Mouse (Mus musculus): Measurements from ENCODE around the gene Krtap5-4.
"Not testable (repeated sequence)": the region's sequence is repeated elsewhere in the genome, so short reads cannot be mapped to it uniquely, and the experiment has no call there.

Gene Krtap5-4

DNA sequence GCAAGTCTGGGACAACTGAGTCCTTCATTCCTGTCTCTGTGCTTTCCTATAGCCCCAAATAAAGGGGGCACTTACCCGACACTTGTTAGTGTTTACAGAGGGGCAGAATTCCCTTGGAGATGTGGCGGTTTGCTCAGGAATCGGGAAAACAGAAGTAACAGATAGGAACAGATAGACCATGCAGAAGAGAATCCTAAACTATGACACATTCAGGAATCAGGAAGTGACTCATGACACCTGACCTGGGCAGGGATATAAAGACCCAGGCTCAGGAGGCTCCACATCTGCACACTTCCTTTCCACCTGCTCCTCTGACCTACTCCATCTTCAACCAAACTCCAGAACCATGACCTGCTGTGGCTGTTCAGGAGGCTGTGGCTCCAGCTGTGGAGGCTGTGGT is at the start of gene Krtap5-4:
Krtap5-4 (plus strand) TSS at position 301 of the 400 bp plus-strand sequence.
- no peak for DNase-seq (ENCODE audit: low read depth, low spot score)

DNA sequence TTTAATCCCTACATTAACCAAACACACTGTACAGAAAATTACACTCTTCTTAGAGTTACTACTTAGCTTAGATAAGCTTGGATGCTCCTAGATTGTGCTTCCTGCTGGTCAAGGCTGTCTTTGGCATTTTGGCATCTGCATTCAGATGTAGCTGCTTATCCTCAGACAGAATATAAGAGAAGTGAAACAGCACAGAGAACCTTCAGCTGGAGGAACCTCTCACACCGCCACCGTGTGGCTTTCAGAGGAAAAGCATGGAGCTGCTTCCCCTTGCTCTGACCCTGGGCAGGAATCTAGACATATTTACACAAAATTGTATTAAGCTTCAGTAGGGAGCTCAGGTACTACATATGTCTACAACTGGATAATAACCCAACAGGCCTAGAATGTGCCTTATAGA is 47.8 kb upstream of the Krtap5-4 start:
- peak; percentile 23 for DNase-seq (ENCODE audit: low read depth, low spot score)

DNA sequence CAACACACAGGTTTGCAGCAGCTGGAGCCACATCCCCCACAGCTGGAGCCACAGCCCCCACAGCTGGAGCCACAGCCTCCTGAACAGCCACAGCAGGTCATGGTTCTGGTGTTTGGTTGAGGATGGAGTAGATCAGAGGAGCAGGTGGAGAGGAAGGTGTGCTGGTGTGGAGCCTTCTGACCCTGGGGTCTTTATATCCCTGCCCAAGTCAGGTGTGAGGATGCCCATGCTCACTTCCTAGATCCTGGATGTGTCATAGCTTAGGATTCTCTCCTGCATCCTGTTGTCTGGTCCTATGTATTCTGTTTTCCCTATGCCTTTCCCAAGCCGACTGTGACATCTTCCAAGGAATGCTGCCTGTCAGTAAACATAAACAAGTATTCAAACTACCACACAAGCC is 45.1 kb upstream of the Krtap5-4 start, which contains the start of gene Gm2431:
Gm2431 (minus strand) TSS at position 101 of the 400 bp plus-strand sequence.
- DNase-seq (ENCODE audit: low read depth, low spot score), result not testable (repeated sequence)

DNA sequence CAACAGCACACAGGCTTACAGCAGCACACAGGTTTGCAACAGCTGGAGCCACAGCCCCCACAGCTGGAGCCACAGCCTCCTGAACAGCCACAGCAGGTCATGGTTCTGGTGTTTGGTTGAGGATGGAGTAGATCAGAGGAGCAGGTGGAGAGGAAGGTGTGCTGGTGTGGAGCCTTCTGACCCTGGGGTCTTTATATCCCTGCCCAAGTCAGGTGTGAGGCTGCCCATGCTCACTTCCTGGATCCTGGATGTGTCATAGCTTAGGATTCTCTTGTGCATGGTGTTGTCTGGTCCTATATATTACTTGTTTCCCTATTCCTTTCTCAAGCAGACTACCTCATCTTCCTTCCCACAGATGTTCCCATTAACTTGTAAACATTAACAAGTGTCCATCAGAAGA is 29.1 kb upstream of the Krtap5-4 start, which contains the start of gene Gm4559:
Gm4559 (minus strand) TSS at position 101 of the 400 bp plus-strand sequence.
- DNase-seq (ENCODE audit: low read depth, low spot score), result not testable (repeated sequence)

DNA sequence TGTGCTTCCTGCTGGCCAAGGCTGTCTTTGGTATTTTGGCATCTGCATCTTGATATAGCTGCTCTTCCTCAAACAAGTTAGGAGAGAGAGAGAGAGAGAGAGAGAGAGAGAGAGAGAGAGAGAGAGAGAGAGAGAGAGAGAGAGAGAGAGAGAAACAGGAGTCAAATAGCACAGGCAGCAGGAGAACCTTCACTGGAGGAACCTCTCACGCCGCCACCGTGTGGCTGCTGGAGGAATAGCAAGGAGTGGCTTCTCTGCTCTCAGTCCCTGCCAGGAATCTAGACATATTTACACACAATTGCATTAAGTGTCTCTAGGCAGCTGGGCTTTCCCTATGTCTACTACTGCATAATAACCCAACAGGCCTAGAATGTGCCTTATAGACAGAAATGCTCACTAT is 25.2 kb upstream of the Krtap5-4 start:
- DNase-seq (ENCODE audit: low read depth, low spot score), result peak; percentile 35

DNA sequence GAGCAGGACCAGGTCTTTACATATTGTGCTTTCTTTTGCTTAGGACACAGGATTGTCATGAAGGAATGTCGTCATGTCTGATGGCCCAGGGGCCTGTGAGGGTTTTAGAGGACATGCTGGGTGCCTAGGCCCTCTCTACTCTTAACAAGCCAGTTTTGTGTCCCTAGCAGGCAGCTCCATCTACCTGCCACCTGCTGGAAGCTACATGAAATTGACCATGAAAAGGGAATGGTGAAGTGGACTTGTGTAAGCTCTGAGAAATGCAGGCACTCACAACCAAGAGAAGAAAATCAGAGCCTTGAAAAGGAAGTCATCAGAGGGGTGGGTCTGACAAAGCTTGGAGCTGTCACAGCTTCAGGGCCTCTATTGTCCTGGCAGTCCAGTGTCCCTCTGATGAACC is 24.1 kb upstream of the Krtap5-4 start:
- DNase-seq (ENCODE audit: low read depth, low spot score), result not testable (repeated sequence)

DNA sequence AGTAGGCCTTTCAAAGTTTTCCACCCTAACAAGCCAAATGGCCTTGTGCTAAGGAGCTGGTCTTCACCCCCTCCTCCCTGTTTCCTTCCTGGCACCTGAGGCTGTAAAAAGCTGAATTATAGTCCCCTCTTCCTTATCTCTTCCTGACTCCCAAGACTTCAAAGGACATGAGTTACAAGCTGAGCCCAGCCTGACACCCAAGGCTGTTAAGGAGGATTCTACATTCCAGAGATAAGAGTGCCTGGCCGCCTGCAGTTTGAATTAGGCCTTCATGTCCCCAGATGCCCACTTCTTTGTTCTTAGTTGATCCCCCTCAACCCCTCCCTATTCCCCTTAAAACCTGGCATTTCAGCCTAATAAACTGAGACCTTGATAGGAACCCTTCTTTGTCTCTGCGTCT is 20.5 kb upstream of the Krtap5-4 start:
- DNase-seq (ENCODE audit: low read depth, low spot score), result not testable (repeated sequence)

DNA sequence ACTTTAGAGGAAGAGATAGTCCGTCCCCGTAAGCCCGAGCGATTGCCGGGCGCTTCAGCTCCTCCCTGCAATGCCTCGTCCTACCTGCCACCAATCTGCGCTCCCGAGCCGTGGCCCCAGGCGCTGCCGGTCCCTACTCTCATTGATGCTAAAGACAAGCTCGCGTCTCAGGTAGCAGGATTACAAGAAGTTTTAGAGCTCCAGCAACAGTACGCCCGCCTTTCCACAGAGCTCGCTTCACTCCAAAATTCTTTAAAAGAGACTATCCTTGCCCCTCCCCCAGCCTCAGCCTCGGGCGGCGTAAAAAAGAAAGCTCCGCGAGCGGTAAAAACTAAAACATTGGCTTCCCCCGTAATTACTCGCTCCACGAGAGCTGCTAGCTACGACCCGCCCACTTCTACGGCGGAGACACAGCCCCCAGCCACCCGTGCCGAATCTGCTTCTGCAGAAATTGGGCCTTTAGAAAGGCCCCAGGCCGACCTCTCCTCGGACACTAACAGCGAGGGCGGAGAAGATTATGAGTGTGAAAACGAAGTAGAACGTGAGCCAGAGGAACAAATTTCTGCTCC is 19.2 kb upstream of the Krtap5-4 start:
- peak; percentile 16 for DNase-seq (ENCODE audit: low read depth, low spot score)

DNA sequence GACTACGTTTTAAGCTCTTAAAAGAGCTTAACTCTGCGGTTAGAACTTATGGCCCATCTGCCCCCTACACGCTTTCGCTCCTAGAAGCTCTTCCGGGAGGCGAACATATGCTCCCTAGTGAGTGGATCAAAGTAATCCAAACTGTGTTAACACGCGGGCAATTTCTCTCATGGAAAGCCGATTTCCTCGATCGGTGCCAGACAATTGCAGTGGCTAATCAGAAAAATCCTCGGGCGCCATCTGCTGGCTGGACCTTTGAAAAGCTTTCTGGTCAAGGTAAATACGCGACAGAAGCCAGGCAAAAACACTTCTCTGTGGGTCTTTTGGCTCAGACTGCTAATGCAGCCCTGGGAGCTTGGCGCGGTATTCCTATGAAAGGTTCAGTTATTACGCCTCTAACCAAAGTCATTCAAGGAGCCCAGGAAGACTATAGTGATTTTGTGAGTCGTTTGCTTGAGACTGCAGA is 18.7 kb upstream of the Krtap5-4 start:
- DNase-seq (ENCODE audit: low read depth, low spot score), result peak; percentile 97

DNA sequence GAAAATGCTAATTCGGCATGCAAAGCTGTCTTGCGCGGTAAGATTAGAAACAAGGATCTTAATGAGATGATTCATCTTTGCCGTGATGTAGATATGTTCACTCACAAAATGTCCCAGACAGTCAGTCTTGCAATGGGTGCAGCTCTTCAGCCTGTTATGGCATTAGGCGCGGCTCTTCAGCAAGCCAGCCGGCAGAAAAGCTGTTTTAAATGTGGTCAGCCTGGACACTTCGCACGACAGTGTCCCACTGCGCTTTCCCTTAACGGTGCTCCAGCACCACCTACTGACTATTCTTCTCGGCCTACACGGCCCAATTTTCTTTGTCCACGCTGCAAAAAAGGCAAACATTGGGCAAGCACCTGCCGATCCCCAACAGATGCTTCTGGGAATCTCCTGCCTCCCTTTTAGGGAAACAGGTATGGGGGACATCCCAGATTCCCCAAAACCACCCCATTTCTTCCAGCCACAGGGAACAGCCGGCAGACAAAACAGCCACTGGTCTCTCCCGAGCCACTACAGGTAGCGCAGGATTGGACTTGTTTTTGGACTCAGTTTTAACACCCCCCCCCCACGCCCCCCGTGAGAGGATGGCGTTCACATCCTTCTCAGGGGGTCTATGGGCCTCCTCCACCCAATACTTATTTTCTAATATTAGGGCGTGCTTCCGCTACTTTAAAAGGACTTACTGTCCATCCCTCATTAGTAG is 18.1 kb upstream of the Krtap5-4 start:
- DNase-seq (ENCODE audit: low read depth, low spot score), result peak; percentile 11

DNA sequence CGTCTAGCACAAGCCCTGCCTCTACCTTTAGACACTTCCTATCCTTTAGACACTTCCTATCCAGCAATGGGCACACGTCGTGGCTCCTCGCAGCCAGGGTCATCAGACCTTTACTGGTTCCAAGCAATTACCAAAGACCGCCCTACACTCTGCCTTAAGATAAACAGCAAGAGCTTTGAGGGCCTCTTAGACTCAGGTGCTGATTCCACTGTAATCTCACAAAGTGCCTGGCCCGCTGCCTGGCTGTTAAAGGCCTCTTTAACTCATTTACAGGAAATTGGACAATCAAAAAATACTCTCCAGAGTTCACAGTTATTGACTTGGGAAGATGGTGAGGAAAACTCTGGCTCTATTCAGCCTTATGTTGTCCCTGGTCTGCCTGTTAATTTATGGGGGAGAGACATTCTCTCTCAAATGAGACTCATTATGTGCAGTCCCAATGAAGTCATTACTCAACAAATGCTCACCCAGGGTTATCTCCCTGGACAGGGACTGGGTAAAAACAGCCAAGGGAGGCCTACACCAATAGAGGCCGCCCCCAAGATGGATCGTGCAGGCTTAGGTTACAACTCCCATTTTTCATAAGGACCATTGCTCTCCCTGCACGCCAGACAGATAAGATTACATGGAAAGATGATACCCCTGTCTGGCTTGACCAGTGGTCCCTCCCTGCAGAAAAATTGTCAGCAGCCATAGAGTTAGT is 17.3 kb upstream of the Krtap5-4 start:
- not testable (repeated sequence) for DNase-seq (ENCODE audit: low read depth, low spot score)

DNA sequence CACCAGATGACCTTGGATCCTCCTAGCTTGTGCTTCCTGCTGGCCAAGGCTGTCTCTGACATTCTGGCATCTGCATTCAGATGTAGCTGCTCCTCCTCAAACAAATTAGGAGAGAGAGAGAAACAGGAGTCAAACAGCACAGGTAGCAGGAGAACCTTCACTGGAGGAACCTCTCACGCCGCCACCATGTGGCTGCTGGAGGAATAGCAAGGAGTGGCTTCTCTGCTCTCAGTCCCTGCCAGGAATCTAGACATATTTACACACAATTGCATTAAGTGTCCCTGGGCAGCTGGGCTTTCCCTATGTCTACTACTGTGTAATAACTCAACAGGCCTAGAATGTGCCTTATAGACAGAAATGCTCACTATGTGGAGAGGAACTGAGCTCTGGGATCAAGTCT is 9.5 kb upstream of the Krtap5-4 start:
- DNase-seq (ENCODE audit: low read depth, low spot score), result peak; percentile 28

DNA sequence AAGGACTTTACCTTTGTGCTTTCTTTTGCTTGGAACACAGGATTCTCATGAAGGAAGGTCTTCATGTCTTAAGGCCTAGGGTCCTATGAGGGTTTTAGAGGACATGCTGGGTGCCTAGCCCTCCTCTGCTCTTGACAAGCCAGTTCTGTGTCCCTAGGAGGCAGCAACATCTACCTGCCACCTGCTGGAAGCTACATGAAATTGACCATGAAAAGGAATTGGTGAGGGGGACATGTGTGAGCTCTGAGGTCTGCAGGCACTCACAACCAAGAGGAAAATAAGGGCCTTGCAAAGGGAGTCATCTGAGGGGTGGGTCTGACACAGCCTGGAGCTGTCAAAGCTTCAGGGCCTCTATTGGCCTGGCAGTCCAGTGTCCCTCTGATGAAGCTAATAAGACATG is 7.9 kb upstream of the Krtap5-4 start:
- DNase-seq (ENCODE audit: low read depth, low spot score), result no peak

DNA sequence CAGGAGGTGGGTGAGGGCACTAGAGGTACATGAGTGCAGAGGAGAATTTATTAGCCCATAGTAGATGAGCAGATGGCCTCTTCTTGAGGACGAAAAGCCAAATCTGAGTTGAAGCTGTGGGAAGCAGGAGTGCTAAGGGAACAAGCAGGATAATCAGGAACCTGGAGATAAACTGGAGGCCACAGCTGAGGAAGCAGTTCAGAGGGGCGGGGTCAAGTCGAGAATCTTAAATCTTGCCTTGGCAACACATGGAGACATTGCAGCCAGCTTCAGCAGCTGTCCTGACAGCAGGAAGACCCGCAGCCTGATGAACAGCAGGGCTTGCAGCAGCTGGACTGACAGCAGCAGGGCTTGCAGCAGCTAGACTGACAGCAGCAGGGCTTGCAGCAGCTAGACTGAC is 7.2 kb upstream of the Krtap5-4 start:
- DNase-seq (ENCODE audit: low read depth, low spot score), result not testable (repeated sequence)

DNA sequence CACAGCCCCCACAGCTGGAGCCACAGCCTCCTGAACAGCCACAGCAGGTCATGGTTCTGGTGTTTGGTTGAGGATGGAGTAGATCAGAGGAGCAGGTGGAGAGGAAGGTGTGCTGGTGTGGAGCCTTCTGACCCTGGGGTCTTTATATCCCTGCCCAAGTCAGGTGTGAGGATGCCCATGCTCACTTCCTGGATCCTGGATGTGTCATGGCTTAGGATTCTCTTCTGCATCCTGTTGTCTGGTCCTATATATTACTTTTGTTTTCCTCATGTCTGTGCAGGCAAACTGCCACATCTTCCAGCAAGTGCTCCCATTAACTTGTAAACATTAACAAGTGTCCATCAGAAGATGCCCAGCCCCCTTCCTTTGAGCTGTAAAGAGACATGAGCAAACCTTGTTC is 6.3 kb upstream of the Krtap5-4 start, which contains the start of gene Krtap5-1:
Krtap5-1 (minus strand) TSS at position 101 of the 400 bp plus-strand sequence.
- not testable (repeated sequence) for DNase-seq (ENCODE audit: low read depth, low spot score)

DNA sequence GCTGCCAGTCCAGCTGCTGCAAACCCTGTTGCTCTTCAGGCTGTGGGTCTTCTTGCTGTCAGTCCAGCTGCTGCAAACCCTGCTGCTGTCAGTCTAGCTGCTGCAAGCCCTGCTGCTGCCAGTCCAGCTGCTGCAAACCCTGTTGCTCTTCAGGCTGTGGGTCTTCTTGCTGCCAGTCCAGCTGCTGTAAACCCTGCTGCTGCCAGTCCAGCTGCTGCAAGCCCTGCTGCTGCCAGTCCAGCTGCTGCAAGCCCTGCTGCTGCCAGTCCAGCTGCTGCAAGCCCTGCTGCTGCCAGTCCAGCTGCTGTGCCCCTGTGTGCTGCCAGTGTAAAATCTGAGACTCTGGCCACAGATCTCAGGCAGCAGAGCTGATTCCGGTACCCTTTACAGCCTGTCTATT is 580 bp downstream of the Krtap5-4 start:
- not testable (repeated sequence) for DNase-seq (ENCODE audit: low read depth, low spot score)

DNA sequence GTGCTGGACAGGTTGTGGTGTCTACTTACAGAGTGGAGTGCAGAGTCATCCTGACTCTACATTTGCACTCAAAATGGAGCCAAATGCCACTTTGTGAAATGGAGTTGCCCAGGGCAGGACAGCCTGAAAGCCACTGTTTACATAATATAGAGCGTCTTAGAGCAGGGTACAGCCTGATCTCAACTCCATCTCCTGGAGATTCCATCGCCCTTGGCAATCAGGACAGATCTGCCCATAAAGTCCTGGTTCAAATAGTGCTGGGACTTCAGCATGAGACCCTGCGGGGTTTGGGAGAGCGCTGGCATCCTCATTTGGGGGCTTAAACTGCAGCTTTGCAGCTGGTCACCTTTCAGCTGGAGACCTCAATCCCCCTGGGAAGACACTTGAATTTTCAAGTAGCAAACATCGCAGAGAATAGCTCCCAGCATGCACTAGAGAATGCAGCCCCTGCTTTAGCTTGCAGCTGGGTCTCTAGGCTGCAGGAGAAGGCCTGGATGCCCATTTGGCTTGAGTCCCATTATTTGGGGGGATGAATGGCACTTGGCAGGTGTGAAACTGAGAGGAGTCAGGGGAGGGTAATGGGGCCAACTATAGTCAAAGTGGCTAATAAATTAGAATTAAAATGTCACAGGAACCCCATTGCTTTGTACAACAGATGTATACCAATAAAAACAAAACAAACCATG is 11.4 kb downstream of the Krtap5-4 start:
- no peak for DNase-seq (ENCODE audit: low read depth, low spot score)

DNA sequence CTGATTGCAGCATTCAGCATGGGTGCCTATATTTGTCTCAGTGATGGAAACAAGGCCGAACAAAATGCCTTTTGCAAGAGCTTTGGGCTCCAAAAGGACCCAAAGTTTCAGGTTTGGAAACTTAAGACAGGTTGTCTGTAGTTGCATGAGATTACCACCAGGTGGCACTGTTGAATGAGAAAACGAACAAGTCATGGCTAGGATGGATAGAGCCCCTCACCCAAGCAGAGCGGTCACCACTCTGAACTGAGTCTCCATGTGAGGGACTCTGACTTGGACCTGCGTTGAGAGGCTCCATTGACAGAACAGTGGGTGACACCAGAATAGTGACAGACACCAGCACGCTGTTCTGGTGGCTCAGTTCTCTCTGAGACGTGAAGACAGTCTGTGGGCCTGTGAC is 13.2 kb downstream of the Krtap5-4 start:
- peak; percentile 33 for DNase-seq (ENCODE audit: low read depth, low spot score)

DNA sequence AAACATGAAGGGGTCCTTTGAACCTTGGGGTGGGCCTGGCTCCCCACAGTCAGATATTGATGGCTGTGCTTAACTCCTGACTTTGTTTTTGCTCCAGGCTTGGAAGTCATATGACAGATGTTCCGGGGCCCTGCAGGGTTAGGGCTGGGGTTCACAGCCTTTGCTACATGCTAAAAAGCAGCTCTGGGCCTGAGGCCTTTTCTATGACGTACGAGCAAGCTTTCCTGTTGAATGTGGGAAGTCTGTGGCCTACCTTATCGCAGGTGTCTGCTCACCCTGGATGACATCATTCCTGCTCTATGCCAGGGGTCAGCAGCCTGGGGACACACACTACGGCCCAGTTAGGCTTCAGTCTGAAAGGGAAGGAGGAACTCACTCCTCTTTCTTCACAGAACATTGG is 13.9 kb downstream of the Krtap5-4 start:
- DNase-seq (ENCODE audit: low read depth, low spot score), result no peak

DNA sequence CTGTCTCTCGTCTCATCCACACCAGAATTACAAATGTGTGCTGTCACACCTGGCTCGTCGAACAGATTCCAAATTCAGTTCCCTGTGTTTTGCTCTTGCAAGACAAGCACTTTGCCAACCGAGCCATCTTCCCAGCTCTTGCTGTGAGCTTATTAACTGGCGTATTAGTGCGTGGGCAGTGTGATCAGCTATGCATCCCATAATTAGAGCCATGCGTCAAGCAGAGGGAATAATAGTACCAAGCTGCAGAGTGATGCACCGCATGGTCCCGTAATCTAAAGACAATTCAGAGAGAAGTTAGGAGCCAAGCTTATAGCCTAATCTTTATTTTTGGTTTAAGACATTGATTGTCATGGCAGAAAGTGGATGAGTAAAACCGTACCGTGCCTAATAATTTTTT is 15.8 kb downstream of the Krtap5-4 start:
- no peak for DNase-seq (ENCODE audit: low read depth, low spot score)

DNA sequence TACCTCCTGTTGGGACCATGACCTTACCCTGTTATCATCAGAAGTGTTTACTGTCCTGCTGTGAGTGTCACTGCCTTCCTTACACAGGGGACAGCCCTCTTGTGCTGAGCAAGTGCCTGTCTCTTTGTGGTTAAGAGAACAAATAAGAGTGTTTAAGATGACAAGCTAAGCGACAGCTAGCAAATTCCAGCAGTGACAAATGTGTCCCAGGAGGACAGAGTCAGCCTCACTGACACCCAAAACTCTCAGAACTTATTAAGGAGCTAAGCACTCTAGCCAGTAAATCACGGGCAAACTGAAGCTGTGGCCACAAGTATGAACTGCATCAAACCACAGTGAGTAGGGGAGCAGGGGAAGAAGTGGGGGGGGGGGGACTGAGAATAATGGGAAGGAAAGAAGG is 17.6 kb downstream of the Krtap5-4 start:
- no peak for DNase-seq (ENCODE audit: low read depth, low spot score)

Data from retina, postnatal 7 days (tissue).